Mouse (Mus musculus) gastrocnemius, postnatal 10 days (tissue): ENCODE results near the gene Eif2s3y. TPM values are rescaled to one million over a fixed set of nuclear protein-coding genes. Genes with fewer than 3 reads are reported as not detected.

ENCODE experiments used
- DNase-seq: peaks from one replicate; pipeline ENCODE4 v3.0.0; 2021; ENCODE audit warnings: mixed read lengths
- long read RNA-seq, 2 experiments: library from polyadenylated mRNA; stranded (forward); transcript quantifications; one replicate each; pipeline ENCODE4 v2.0.0; 2021
- microRNA-seq, 2 experiments: library from miRNA; unstranded; fragments of <30 nt; microRNA quantifications; one replicate each; pipeline ENCODE4 v1.2.0; 2021
- total RNA-seq, 2 experiments: library from RNA; stranded (reverse); gene quantifications; 2 replicates each; pipeline ENCODE4 v1.2.3; 2021

Gene Eif2s3y
- total RNA-seq: 10 to 100 TPM in 1 of 2 experiments, not detected in 1; 49.8 TPM
- long read RNA-seq, experiment 1: 0 reads
- long read RNA-seq, experiment 2, transcript Eif2s3y-201 (12 exons, 1,836 nt): major isoform, 53 of 59 reads
- long read RNA-seq, experiment 2, partial matches to known transcripts: 0 of 59 reads
- long read RNA-seq, experiment 2, other reads (novel, unspliced or antisense): 6 of 59 reads

GRCm38 (mm10) chrY:1009882-1010751, at the start of gene Eif2s3y:
Gene Eif2s3y, plus strand, starts transcription at chrY:1010543.
- peak; percentile 53 for DNase-seq

Small RNA genes within 50 kb of the gene (microRNA-seq; reads per million reads assigned to microRNA genes)
- gene Gm47281: 0 reads per million in 2 experiments

Other genes starting within 250 kb of the Eif2s3y start
- not detected for gene Zfy1, start 213.1 kb upstream of the Eif2s3y start, total RNA-seq
- not detected for gene Uba1y, start 191.9 kb upstream of the Eif2s3y start, total RNA-seq
- 10 to 100 TPM in 1 of 2 experiments, not detected in 1; 10.6 TPM for gene Kdm5d, start 112.8 kb upstream of the Eif2s3y start, total RNA-seq
- 10 to 100 TPM in 1 of 2 experiments, not detected in 1; 15.4 TPM for gene Uty, start 235.2 kb downstream of the Eif2s3y start, total RNA-seq